Mouse (Mus musculus) stomach, postnatal 0 days (tissue): ENCODE measurements at regions not wholly inside any gene's neighbourhood (a gene's known extent, or its start where the extent isn't known, plus 50 kb on each side); places are given as distances from the start of the nearest gene placed in this dataset.
A peak's percentile ranks its signal among the peaks of the same experiment; 100 is the strongest.

Source experiments
- ATAC-seq: fragments of 200-750 bp; cut with Nextera tagmentation; 2 replicates; pipeline ENCODE4 v1.8.0; 2017; ENCODE audit not compliant: low FRiP score, low TSS enrichment
- DNase-seq: peaks from one replicate; pipeline ENCODE4 v3.0.0-alpha.2; 2016; ENCODE audit warnings: low spot score
- H3K27ac ChIP-seq: fragments of 300-500 bp; sonication (generic); replicated peaks from 2 replicates; pipeline ENCODE4 v1.5.1; 2014; ENCODE audit warnings: mild to moderate bottlenecking, control low read depth
- H3K27me3 ChIP-seq: fragments of 300-500 bp; sonication (generic); 2 replicates; pipeline ENCODE4 v1.6.1; 2014; ENCODE audit warnings: low read length; ENCODE audit not compliant: control insufficient read depth, insufficient read depth
- H3K36me3 ChIP-seq: fragments of 300-500 bp; sonication (generic); 2 replicates; pipeline ENCODE4 v1.6.1; 2014; ENCODE audit warnings: low read length, mixed read lengths; ENCODE audit not compliant: control insufficient read depth, insufficient read depth
- H3K4me1 ChIP-seq: fragments of 300-500 bp; sonication (generic); replicated peaks from 2 replicates; pipeline ENCODE4 v1.6.1; 2014; ENCODE audit warnings: antibody characterized with exemption; ENCODE audit not compliant: control insufficient read depth, insufficient read depth
- H3K4me2 ChIP-seq: fragments of 300-500 bp; sonication (generic); replicated peaks from 2 replicates; pipeline ENCODE4 v1.6.1; 2014; ENCODE audit warnings: low read depth, mild to moderate bottlenecking, control low read depth, moderate library complexity
- H3K4me3 ChIP-seq: fragments of 300-500 bp; sonication (generic); 2 replicates; pipeline ENCODE4 v1.5.1; 2014; ENCODE audit warnings: low read depth, low read length, control low read depth
- H3K9ac ChIP-seq: fragments of 300-500 bp; sonication (generic); 2 replicates; pipeline ENCODE4 v1.6.1; 2014; ENCODE audit warnings: mild to moderate bottlenecking, low read length, control low read depth, mixed read lengths
- H3K9me3 ChIP-seq: fragments of 300-500 bp; sonication (generic); 2 replicates; pipeline ENCODE4 v1.6.1; 2016; ENCODE audit warnings: low read length; ENCODE audit not compliant: control insufficient read depth
- CTCF ChIP-seq: IDR thresholded peaks from 2 replicates; pipeline ENCODE4 v1.5.1; 2016; ENCODE audit warnings: antibody characterized with exemption, low read depth, mild to moderate bottlenecking, moderate library complexity
- EP300 ChIP-seq: optimal IDR thresholded peaks from 2 replicates; pipeline ENCODE3; 2016; ENCODE audit warnings: antibody characterized with exemption
- WGBS: fragments of 180-500 bp; shearing (Covaris S2); extraction: QIAGEN DNeasy Blood & Tissue Kit; methylation state at CpG from one replicate; pipeline ENCODE4 v1.1.7; 2014; 5-methylcytosine and 5-hydroxymethylcytosine counted together

DNA sequence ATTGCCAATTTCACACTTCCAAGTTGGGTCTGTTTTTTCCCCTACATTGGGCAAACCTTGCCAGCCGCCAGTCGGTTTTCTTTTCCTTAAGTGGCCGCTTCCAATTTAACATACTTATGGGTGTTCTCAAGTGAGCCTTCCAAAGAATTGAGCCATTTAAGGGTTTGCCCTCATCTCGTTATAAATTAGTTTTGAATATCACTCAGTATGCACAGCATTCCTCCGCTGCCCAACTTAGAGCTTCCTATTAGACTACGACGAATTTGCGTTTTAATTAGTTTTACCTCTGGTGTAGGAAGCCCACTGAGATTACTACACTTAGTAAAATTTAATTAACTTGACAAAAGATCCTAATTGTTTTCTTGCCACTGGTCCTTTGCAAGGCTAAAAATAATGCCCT lies 209.9 kb downstream of the Cdh11 start:
- 78% methylated on average over 8 of the region's 8 CpGs for WGBS
- no peak for ATAC-seq
- H3K4me1 ChIP-seq: no peaks in the 10 kb centered on the region
- no peaks in the 10 kb centered on the region for H3K27me3 ChIP-seq
- no peak overlapping the region for H3K27ac ChIP-seq
- TF ChIP-seq CTCF (no peak), EP300 (no peak)
- no peak overlapping the region for H3K4me2 ChIP-seq
- no peak overlapping the region for H3K9ac ChIP-seq
- DNase-seq: no peak
- H3K9me3 ChIP-seq: no peaks in the 10 kb centered on the region
- no peaks in the 10 kb centered on the region for H3K36me3 ChIP-seq
- H3K4me3 ChIP-seq: no peak overlapping the region

DNA sequence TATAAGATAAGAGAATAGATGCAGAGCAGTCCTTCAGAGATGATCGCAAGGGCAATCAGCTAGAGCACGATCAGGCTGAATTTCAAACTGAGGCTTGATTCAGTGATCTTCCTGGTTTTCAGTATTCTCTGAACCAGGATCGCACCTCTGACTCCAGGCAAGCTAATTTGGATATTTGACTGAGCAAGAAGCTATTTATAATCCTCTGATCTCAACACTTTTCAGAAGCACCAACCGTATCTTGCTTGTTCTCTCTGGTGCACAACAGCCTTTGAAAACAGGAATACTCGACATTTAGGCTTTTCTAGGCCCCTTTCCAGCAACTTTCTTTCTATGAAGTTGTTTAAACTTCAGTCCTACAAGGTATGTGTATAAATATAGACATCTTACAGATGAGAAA lies 217.7 kb downstream of the Cdh11 start:
- ATAC-seq (no peak), DNase-seq (no peak)
- no peak overlapping the region for H3K27ac ChIP-seq
- H3K4me2 ChIP-seq: no peak overlapping the region
- WGBS: 68% methylated on average over 5 of the region's 5 CpGs
- no peak overlapping the region for H3K9ac ChIP-seq
- H3K4me3 ChIP-seq: no peak overlapping the region
- H3K27me3 ChIP-seq: no peaks in the 10 kb centered on the region
- no peaks in the 10 kb centered on the region for H3K4me1 ChIP-seq
- no peaks in the 10 kb centered on the region for H3K36me3 ChIP-seq
- H3K9me3 ChIP-seq: no peaks in the 10 kb centered on the region
- no peak for TF ChIP-seq EP300
- no peak for TF ChIP-seq CTCF

DNA sequence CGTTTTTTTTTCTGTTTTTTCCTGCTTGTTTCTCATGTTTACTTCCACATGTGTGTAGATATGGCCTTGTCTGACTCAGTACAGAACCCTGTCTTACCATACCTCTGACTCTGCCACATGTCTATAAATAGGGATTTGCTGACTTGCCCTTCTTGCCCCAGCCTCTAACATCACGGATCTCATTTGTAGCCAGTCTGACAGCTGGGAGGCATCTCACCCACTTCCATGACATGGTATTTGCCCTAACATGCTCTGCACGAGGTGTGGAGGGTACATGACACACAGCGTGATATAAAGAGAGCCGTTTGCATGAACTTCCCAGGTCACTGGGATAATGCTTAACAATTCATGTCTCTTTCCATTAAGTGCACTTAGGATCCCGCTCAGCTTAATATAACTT lies 231.2 kb downstream of the Cdh11 start:
- Histone ChIP-seq H3K4me3 (no peak overlapping the region), H3K4me1 (no peaks in the 10 kb centered on the region), H3K27me3 (no peaks in the 10 kb centered on the region), H3K36me3 (no peaks in the 10 kb centered on the region), H3K4me2 (no peak overlapping the region), H3K9ac (no peak overlapping the region), H3K9me3 (no peaks in the 10 kb centered on the region), H3K27ac (no peak overlapping the region)
- ATAC-seq (no peak), DNase-seq (no peak)
- WGBS: 24% methylated on average over 6 of the region's 6 CpGs
- no peak for TF ChIP-seq EP300
- no peak for TF ChIP-seq CTCF

DNA sequence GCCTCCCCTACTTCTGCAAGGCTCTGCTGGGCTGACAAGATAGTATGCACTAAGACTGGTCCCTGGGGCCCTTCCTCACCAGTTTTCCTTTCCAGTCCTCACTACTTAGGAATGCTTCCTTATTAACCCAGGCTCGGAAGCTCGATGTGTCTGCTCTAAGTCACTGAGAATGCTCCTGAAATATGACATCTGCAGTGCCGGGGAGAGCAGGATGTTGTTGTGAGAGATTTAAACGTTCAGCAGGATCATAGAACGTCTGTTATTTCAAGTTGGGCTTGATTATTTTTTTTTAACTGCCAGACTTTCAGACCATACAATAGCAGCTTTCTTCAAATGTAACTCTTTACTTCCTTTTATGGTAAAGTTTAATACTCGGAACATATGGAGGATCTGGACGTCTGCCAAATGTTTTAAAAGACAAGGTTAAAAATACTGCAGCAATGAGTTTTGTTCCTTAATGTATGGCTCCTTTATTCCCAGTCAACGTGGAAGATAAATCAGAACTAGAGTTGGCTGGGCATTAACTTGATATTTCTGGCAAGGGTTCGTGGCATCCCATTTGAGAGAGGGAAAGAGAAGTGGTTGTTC lies 232.0 kb downstream of the Cdh11 start:
- Histone ChIP-seq H3K27me3 (no peaks in the 10 kb centered on the region), H3K36me3 (no peaks in the 10 kb centered on the region), H3K9ac (no peak overlapping the region), H3K9me3 (no peaks in the 10 kb centered on the region), H3K4me1 (no peaks in the 10 kb centered on the region), H3K4me3 (no peak overlapping the region), H3K4me2 (0 out of 2 replicates have a peak overlapping the region, but pooled peaks have one; percentile 24), H3K27ac (peak overlapping the region; percentile 53; the same call in 1 of the 2 replicates)
- TF ChIP-seq CTCF: no peak
- TF ChIP-seq EP300: no peak
- ATAC-seq (peak; percentile 24; the same call in 1 of the 2 replicates), DNase-seq (peak; percentile 16)
- WGBS: 7% methylated on average over 9 of the region's 9 CpGs

DNA sequence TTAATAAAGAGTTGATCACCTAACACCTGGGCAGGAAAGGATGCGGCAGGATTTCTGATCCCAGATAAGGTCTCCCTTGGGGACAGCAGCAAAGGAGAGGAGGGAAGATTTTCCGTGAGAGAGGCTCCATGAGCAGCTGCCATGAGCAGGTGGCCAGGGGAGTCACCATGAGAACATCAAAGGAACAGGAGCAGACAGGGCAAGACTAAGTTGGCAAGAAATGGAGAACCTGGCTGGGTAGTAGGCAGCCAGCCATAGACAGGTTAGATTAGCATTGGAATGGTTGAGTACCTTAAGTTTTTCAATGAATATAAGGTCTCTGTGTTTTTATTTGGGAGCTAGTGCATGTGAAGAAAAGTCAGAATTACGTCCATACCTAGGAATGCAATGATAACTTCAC lies 246.6 kb downstream of the Cdh11 start:
- no peak for ATAC-seq
- no peaks in the 10 kb centered on the region for H3K9me3 ChIP-seq
- WGBS: 72% methylated on average over 3 of the region's 3 CpGs

DNA sequence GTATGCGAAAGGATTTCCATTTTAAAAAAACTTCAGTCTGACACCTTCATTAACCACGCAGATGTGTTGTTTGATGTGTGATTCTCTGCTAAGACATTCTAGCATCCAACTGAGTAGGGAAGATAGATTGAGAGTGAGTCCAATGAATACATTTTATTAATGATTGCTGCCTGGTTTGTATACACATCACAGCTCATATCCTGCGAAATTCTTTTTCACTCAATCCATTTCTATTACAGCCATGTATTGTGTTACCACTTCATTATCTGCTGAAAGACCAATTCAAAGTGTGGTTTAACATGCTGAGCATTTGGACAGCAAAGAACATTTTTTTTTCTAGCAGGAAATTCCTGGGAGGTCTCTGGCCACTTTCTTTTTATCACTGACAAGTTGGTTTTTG lies 247.4 kb downstream of the Cdh11 start:
- no peaks in the 10 kb centered on the region for H3K27me3 ChIP-seq
- no peak for DNase-seq
- H3K27ac ChIP-seq: no peak overlapping the region
- H3K4me3 ChIP-seq: no peak overlapping the region
- no peaks in the 10 kb centered on the region for H3K36me3 ChIP-seq
- H3K9ac ChIP-seq: no peak overlapping the region
- TF ChIP-seq CTCF (no peak), EP300 (no peak)
- ATAC-seq: no peak
- no peaks in the 10 kb centered on the region for H3K4me1 ChIP-seq
- no peaks in the 10 kb centered on the region for H3K9me3 ChIP-seq
- H3K4me2 ChIP-seq: no peak overlapping the region
- 37% methylated on average over 3 of the region's 3 CpGs for WGBS

More for the DNA sequence above, 246.6 kb downstream of the Cdh11 start:
- H3K27ac ChIP-seq: no peak overlapping the region
- no peaks in the 10 kb centered on the region for H3K27me3 ChIP-seq
- no peak overlapping the region for H3K9ac ChIP-seq
- no peak overlapping the region for H3K4me3 ChIP-seq
- TF ChIP-seq EP300 (no peak), CTCF (no peak)
- no peaks in the 10 kb centered on the region for H3K36me3 ChIP-seq
- H3K4me2 ChIP-seq: no peak overlapping the region
- DNase-seq: no peak
- no peaks in the 10 kb centered on the region for H3K4me1 ChIP-seq
